Mouse (Mus musculus) cerebellum, postnatal 4 days (tissue): ENCODE measurements around the gene Zfp52.

Experiments used
- DNase-seq, 2 experiments: peaks; one replicate each; pipeline ENCODE4 v3.0.0; 2022; ENCODE audit warnings: low spot score in 2 of 2, mixed read lengths in 1 of 2

The Zfp52 gene

DNA sequence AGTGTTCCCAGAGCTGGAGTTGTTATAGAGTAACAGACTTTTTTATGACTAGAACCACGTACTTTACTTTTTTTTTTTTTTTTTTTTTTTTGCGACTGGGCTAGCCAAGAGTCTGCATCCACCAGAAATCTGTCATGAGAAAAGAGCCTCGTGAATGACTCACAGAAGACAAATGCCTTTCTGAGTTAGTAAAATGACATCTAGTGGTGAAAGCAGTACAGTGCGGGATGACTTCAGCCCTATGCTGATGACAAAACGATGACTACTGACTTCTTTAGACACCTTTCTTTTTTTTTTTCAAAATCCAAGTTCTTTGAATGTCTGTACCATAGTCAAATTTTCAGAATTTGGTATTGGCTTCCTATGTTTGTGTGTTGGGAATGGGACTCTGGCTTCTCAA, 30.9 kb downstream of the Zfp52 start:
- peak in 1 of 2 experiments; percentile 27 for DNase-seq

DNA sequence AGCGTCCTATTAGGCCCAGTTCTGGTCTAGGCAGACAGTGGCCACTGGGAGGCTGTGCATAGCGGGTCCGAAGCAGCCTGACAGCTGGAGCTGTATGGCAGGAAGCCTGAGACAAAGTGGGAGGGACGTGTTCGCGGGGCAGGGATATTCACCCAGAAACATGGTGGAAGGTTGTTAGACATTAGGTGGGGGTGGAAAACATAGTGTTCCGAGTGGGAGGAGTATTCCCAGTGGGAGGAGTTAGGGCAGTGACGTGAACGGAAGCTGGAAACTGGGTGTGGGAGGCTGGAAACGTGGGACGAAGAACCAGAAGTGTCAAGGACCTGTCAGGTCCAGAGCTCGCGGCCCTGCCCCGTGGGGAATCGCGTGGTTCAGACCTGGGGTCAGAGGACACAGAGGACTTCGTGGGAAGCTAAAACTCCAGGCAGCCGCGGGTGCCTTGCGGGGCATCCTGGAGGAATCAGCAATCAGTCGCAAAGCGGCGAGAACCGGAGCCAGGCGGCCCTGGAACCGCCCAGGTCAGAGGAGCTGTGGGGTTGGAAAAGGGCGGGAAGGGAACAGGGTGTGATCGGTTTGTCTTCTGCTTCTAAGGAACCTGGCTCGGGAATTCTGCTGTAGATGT, 31.5 kb downstream of the Zfp52 start, which contains the start of gene Zfp948:
Gene Zfp948 (plus strand): TSS at position 281 of the 622 bp plus-strand sequence.
- DNase-seq, result peak; percentile 36 to 67

DNA sequence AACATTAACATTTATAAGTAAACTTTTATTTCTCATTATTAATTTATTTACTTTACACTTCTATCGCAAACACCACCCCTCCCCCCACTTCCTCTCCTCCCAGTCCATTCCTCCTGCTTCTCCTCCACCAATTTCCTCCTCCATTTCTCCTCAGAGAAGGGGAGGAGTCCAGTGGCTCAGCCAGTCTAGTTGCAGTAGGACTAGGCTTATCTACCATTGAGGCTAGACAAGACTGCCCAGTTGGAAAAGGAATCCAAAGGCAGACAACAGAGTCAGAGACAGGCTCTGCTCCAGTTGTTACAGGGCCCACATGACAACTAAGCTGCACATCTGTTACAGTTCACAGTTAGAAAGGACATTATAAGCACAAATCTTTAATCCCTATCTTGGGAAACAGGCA, 32.4 kb downstream of the Zfp52 start:
- peak in 1 of 2 experiments; percentile 10 for DNase-seq

DNA sequence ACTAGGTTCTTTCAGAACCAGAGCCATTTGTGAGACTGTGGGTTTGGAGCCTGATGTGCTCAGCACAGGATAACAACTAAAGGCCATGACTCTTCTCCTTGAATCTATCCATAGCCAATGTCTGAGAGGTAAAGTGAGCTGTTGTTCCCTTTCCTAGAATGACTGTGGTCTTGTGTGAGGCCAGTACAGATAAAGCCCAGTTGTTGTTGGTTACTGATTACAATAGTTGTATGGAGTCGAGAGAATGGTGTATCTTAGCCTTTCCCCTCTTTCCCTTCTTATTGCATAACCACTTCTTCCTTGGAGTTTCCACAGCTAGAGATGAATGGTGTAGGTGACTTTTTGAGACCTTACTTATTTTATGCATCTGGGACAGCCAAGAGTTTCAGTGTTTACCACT, 43.7 kb downstream of the Zfp52 start:
- no peak for DNase-seq

DNA sequence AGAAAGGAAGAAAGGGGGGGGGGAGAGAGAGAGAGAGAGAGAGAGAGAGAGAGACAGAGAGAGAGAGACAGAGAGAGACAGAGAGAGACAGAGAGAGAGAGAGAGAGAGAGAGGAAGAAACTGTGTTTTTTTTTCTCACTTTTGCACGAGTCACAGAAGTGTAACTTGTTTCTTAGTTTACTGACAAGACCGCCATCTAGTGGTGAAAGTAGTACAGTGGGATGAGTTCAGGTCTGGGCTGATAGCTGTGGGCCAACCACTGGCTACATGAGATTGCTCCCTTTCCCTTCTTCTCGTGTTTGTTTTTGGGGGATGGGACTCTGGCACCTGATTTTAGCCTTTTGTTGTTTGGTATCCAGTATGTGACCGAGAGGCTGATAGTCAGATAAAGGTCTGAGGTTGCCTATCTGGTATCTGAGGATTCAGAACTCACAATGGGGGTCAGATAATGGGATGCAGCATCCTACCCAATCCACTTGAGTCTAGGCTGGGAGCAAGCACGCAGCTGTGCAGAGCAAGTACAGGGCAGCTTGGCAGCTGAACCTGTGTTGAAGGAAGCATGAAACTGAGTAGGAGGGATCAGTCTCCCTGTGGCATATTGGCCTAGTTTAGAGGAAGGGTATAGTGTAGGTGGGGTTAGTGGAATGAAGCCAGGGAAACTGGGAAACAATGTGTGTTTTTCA, 44.3 kb downstream of the Zfp52 start:
- DNase-seq, result peak in 1 of 2 experiments; percentile 8

DNA sequence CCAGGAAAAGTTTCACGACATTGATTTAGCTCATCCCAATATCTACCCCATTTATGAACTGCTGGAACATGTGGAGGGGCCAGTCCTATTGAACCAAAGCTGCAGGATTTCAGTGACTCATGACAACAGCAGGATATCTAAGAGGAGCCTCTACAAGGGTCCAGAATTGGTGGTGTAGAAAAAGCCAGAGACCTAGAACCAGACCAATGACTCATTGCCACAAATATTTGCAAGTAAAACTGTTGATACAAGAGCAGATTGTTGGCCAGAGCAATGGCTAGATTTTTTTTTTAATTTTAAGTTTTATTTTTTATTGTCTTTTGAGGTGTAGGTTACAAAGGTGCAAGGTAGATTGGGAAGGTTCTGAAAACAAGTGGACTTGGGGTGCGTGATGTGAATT, 50.2 kb downstream of the Zfp52 start:
- no peak for DNase-seq
